In the genomic region with DNA sequence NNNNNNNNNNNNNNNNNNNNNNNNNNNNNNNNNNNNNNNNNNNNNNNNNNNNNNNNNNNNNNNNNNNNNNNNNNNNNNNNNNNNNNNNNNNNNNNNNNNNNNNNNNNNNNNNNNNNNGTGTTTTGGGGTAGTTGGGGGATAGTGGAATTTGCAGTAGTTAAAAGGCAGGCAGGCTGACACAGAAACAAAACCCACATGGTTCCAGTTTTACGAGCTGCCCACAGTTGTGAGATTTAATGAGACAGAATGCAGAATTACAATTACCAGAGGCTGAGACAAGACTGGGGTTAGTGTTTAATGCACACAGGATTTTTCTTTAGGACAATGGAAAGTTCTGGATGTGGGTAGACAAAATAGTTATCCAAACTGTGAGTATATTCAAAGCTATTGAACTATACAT, we compare ENCODE assay signal across 27 mouse cellular contexts. TPM values are rescaled to one million over a fixed set of nuclear protein-coding genes. Genes with fewer than 3 reads are reported as not detected.
A peak's percentile ranks its signal among the peaks of the same experiment; 100 is the strongest.
DNase-seq lines count a peak whose midpoint lies in the region; ATAC-seq lines count a peak whose summit lies in the region.
"Had no signal": no experiment of that assay in that cellular context is flagged by ENCODE, and none has a peak within 500 bp of the region (broad histone marks: within the 10 kb centered on the region; RNA-seq: fewer than 3 reads in every experiment).

No protein-coding gene starts in this region.

- no peak for ATAC-seq in intestine, embryonic 14.5 days (replicated peaks; ENCODE audit: low FRiP score, low TSS enrichment, low read depth)
- ATAC-seq in intestine, embryonic 15.5 days = no peak
- no peak for ATAC-seq in embryonic facial prominence, embryonic 15.5 days (ENCODE audit: insufficient number of reproducible peaks, low FRiP score, low TSS enrichment, low read depth)
- ATAC-seq in limb, embryonic 13.5 days (ENCODE audit: low FRiP score, low read depth) = 0 out of 2 replicates have a peak, but pooled peaks have one; percentile 39
- ATAC-seq: forebrain, embryonic 14.5 days; intestine, postnatal 0 days; Patski had no signal

- 0 out of 2 replicates have a peak, but pooled peaks cover 4% of the 10 kb centered on the region for H3K9me3 ChIP-seq in intestine, embryonic 14.5 days (ENCODE audit: control insufficient read depth, low read length)
- no peaks in the 10 kb centered on the region for H3K9me3 ChIP-seq in intestine, embryonic 15.5 days
- H3K9me3 ChIP-seq in embryonic facial prominence, embryonic 15.5 days (replicated peaks) = no peaks in the 10 kb centered on the region
- H3K9me3 ChIP-seq in limb, embryonic 10.5 days (replicated peaks) = no peaks in the 10 kb centered on the region
- H3K9me3 ChIP-seq in limb, embryonic 13.5 days = no peaks in the 10 kb centered on the region
- H3K9me3 ChIP-seq: embryonic facial prominence, embryonic 12.5 days; G1E; hindbrain, embryonic 15.5 days had no signal

- no peak overlapping the region for H3K9ac ChIP-seq in intestine, embryonic 14.5 days (ENCODE audit: low read length)
- no peak overlapping the region for H3K9ac ChIP-seq in intestine, embryonic 15.5 days
- no peak overlapping the region for H3K9ac ChIP-seq in embryonic facial prominence, embryonic 15.5 days
- no peak overlapping the region for H3K9ac ChIP-seq in limb, embryonic 13.5 days
- H3K9ac ChIP-seq: embryonic facial prominence, embryonic 12.5 days; hindbrain, embryonic 12.5 days; hindbrain, embryonic 15.5 days had no signal

- H3K36me3 ChIP-seq in intestine, embryonic 14.5 days (ENCODE audit: control insufficient read depth, insufficient read depth, low read length) = no peaks in the 10 kb centered on the region
- H3K36me3 ChIP-seq in intestine, embryonic 15.5 days = no peaks in the 10 kb centered on the region
- no peaks in the 10 kb centered on the region for H3K36me3 ChIP-seq in embryonic facial prominence, embryonic 15.5 days
- no peaks in the 10 kb centered on the region for H3K36me3 ChIP-seq in limb, embryonic 10.5 days
- no peaks in the 10 kb centered on the region for H3K36me3 ChIP-seq in limb, embryonic 13.5 days
- H3K36me3 ChIP-seq: embryonic facial prominence, embryonic 12.5 days; forebrain, embryonic 10.5 days; G1E; hindbrain, embryonic 12.5 days; hindbrain, embryonic 15.5 days had no signal

- 46% methylated on average over 1 of the region's 1 CpGs for WGBS in intestine, embryonic 14.5 days
- WGBS in intestine, embryonic 15.5 days = 52% methylated on average over 1 of the region's 1 CpGs
- 20% methylated on average over 1 of the region's 1 CpGs for WGBS in embryonic facial prominence, embryonic 15.5 days
- 25% methylated on average over 1 of the region's 1 CpGs for WGBS in limb, embryonic 10.5 days
- 9% methylated on average over 1 of the region's 1 CpGs for WGBS in limb, embryonic 13.5 days

- peak; percentile 21 for DNase-seq in intestine, embryonic 14.5 days (ENCODE audit: low spot score)
- no peak for DNase-seq in limb, embryonic 10.5 days (ENCODE audit: low spot score)
- DNase-seq in cerebellum, postnatal 14 days = no peak
- DNase-seq in liver = no peak
- DNase-seq in thymus, postnatal 14 days = no peak
- DNase-seq: adrenal gland, postnatal 10 days; adrenal gland, postnatal 36 days; B cell, adult 2 months; cerebellum, adult 11-12 months; cerebellum, adult 8-10 months; cerebellum, postnatal 10 days; gastrocnemius, postnatal 10 days; gastrocnemius, postnatal 36 days; heart, adult 2 months had no signal

- H3K4me3 ChIP-seq in intestine, embryonic 14.5 days (ENCODE audit: low read depth, low read length) = no peak overlapping the region
- H3K4me3 ChIP-seq in intestine, embryonic 15.5 days (replicated peaks) = no peak overlapping the region
- no peak overlapping the region for H3K4me3 ChIP-seq in embryonic facial prominence, embryonic 15.5 days (replicated peaks)
- no peak overlapping the region for H3K4me3 ChIP-seq in limb, embryonic 10.5 days
- no peak overlapping the region for H3K4me3 ChIP-seq in limb, embryonic 13.5 days
- H3K4me3 ChIP-seq: embryonic facial prominence, embryonic 12.5 days; forebrain, embryonic 10.5 days; heart, adult 2 months; hindbrain, embryonic 12.5 days; hindbrain, embryonic 15.5 days had no signal

- no peak overlapping the region for H3K4me2 ChIP-seq in intestine, embryonic 14.5 days (ENCODE audit: low read length)
- no peak overlapping the region for H3K4me2 ChIP-seq in intestine, embryonic 15.5 days (replicated peaks)
- no peak overlapping the region for H3K4me2 ChIP-seq in embryonic facial prominence, embryonic 15.5 days (replicated peaks)
- no peak overlapping the region for H3K4me2 ChIP-seq in limb, embryonic 13.5 days (replicated peaks)
- H3K4me2 ChIP-seq: embryonic facial prominence, embryonic 12.5 days; heart, embryonic 11.5 days; hindbrain, embryonic 12.5 days; hindbrain, embryonic 15.5 days had no signal

- no peak overlapping the region for H3K27ac ChIP-seq in intestine, embryonic 14.5 days (ENCODE audit: low read depth)
- no peak overlapping the region for H3K27ac ChIP-seq in intestine, embryonic 15.5 days
- 0 out of 2 replicates have a peak overlapping the region, but pooled peaks have one; percentile 63 for H3K27ac ChIP-seq in embryonic facial prominence, embryonic 15.5 days (replicated peaks)
- H3K27ac ChIP-seq in limb, embryonic 10.5 days = peak overlapping the region; percentile 82
- no peak overlapping the region; the same call in 1 of the 2 replicates for H3K27ac ChIP-seq in limb, embryonic 13.5 days
- H3K27ac ChIP-seq: embryonic facial prominence, embryonic 12.5 days; forebrain, embryonic 10.5 days; heart, adult 2 months; hindbrain, embryonic 12.5 days; hindbrain, embryonic 15.5 days had no signal

- H3K4me1 ChIP-seq in intestine, embryonic 14.5 days (replicated peaks; ENCODE audit: control insufficient read depth, insufficient read depth, low read length) = no peaks in the 10 kb centered on the region
- no peaks in the 10 kb centered on the region for H3K4me1 ChIP-seq in intestine, embryonic 15.5 days (replicated peaks)
- peaks cover 18% of the 10 kb centered on the region for H3K4me1 ChIP-seq in embryonic facial prominence, embryonic 15.5 days
- H3K4me1 ChIP-seq in limb, embryonic 10.5 days = peaks cover 37% of the 10 kb centered on the region
- H3K4me1 ChIP-seq in limb, embryonic 13.5 days = peaks cover 28% of the 10 kb centered on the region
- H3K4me1 ChIP-seq: forebrain, embryonic 10.5 days; hindbrain, embryonic 12.5 days; hindbrain, embryonic 15.5 days had no signal

- no peaks in the 10 kb centered on the region for H3K27me3 ChIP-seq in intestine, embryonic 14.5 days (replicated peaks; ENCODE audit: control insufficient read depth, insufficient read depth, low read length)
- no peaks in the 10 kb centered on the region for H3K27me3 ChIP-seq in intestine, embryonic 15.5 days (replicated peaks)
- H3K27me3 ChIP-seq in embryonic facial prominence, embryonic 15.5 days = no peaks in the 10 kb centered on the region
- H3K27me3 ChIP-seq in limb, embryonic 10.5 days (ENCODE audit: low read depth, poor library complexity, severe bottlenecking) = no peaks in the 10 kb centered on the region
- no peaks in the 10 kb centered on the region for H3K27me3 ChIP-seq in limb, embryonic 13.5 days
- H3K27me3 ChIP-seq: CH12.LX; embryonic facial prominence, embryonic 12.5 days; hindbrain, embryonic 12.5 days; hindbrain, embryonic 15.5 days; Patski had no signal

RNA-seq across cellular contexts. Expression of a gene that starts 9.6 kb away (rescaled TPM):
- 21.2 and 24.6 TPM in 2 replicates for polyA plus RNA-seq in intestine, embryonic 14.5 days (2014; fragmentation: Nextera tagmentation; extraction: Ambion mirVana)
- 23.3 and 24.0 TPM in 2 replicates for polyA plus RNA-seq in intestine, embryonic 15.5 days (2015; fragmentation: Nextera tagmentation; extraction: Ambion mirVana)
- polyA plus RNA-seq in embryonic facial prominence, embryonic 15.5 days (2015; fragmentation: Nextera tagmentation; extraction: Ambion mirVana) = 59.9 and 62.6 TPM in 2 replicates
- polyA plus RNA-seq in limb, embryonic 10.5 days (2016; fragmentation: Nextera tagmentation; extraction: Ambion mirVana) = 39.0 and 67.2 TPM in 2 replicates
- 70.6 and 72.6 TPM in 2 replicates for polyA plus RNA-seq in limb, embryonic 13.5 days (2015; fragmentation: Nextera tagmentation; extraction: Ambion mirVana)

Comparison
In these comparisons a context has a peak if more than half of its experiments do, and no peak if none do; other contexts are left out.
1. H3K27ac ChIP-seq: peak in embryonic facial prominence, embryonic 15.5 days (single experiment) and limb, embryonic 10.5 days (single experiment); none in intestine, embryonic 14.5 days (single experiment), intestine, embryonic 15.5 days (single experiment) and limb, embryonic 13.5 days (single experiment).